Mouse (Mus musculus): Measurements from ENCODE around the gene Tbc1d2. TPM values are rescaled to one million over a fixed set of nuclear protein-coding genes. Genes with fewer than 3 reads are reported as not detected.
A peak's percentile ranks its signal among the peaks of the same experiment; 100 is the strongest.
"Not testable (repeated sequence)": the region's sequence is repeated elsewhere in the genome, so short reads cannot be mapped to it uniquely, and the experiment has no call there.

Gene Tbc1d2
- polyA plus RNA-seq, 1 experiment from 2014 or later = 1.3 TPM

DNA sequence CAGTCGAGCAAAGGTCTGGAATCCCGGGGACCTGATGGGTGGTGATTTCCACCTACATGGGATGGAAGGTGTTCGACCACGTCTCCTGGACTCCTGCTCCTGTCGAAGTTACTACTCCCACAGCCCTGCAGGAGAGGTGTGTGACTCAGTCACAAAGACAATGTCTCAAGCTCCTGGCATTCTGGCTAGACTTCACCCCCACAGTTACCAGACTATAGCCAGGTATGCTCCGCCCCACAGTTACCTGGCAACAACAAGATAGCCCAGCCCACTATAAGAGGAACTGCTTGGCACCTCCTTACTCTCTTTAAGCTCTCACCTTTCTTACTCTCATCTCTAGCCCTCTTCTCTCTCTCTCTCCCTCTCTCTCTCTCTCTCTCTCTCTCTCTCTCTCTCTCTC lies 16.4 kb downstream of the Tbc1d2 start:
- H3K9ac ChIP-seq (ENCODE audit: low read depth, low read length); ATAC-seq; H3K4me3 ChIP-seq (ENCODE audit: low read length); H3K27ac ChIP-seq (ENCODE audit: low read depth, low read length); H3K4me2 ChIP-seq (ENCODE audit: low read length); H3K36me3 ChIP-seq (ENCODE audit: control insufficient read depth, insufficient read depth, low read length); H3K9me3 ChIP-seq (ENCODE audit: control insufficient read depth, low read length); H3K4me1 ChIP-seq (ENCODE audit: control insufficient read depth, insufficient read depth, low read depth, low read length); H3K27me3 ChIP-seq (replicated peaks; ENCODE audit: control insufficient read depth, insufficient read depth, low read length): not testable (repeated sequence)
- WGBS = 68% methylated on average over 6 of the region's 6 CpGs

DNA sequence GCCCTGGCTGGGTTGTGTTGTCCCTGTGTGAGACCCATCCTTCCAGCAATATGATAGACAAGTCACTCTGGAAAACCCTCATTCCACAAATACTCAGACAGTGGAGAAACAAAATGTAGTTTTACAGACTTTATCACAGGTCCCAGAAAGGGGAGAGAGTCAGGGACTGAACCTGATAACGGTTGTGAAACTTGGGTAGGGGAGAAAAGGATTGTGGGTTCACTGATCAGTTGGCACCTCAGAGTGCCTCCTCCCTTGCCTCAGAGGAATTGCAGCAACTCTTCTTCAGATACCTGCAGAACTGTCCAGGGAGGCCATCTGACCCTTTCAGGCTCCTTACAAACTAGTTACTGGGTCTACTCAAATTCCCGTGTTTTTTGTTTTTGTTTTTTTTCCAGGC lies 17.5 kb downstream of the Tbc1d2 start:
- Histone ChIP-seq H3K9ac (ENCODE audit: low read depth, low read length) (no peak overlapping the region), H3K27me3 (replicated peaks; ENCODE audit: control insufficient read depth, insufficient read depth, low read length) (no peaks in the 10 kb centered on the region), H3K9me3 (ENCODE audit: control insufficient read depth, low read length) (no peaks in the 10 kb centered on the region), H3K27ac (ENCODE audit: low read depth, low read length) (no peak overlapping the region), H3K4me1 (ENCODE audit: control insufficient read depth, insufficient read depth, low read depth, low read length) (no peaks in the 10 kb centered on the region), H3K4me2 (ENCODE audit: low read length) (no peak overlapping the region), H3K36me3 (ENCODE audit: control insufficient read depth, insufficient read depth, low read length) (no peaks in the 10 kb centered on the region), H3K4me3 (ENCODE audit: low read length) (no peak overlapping the region)
- no peak for ATAC-seq
- 84% methylated on average over 2 of the region's 2 CpGs for WGBS

DNA sequence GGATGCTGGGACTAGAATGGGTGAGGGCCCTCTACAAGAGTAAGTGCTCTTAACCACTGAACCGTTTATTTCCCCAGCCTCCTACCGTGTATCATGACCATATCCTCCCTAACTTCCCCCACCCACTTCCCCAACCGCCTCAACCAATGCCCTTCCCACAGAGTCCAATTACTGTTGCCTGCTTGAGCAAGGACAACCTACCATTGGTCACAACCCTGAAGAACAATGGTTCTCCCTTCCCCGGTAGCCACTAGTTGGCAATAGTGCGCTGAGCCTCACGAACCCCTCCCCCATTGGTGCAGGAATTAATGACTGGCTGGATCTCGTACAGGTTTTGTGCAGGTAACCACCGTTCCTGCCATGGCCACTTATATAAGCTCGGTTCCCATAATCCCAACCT lies 19.6 kb downstream of the Tbc1d2 start:
- WGBS = 63% methylated on average over 9 of the region's 9 CpGs
- Histone ChIP-seq H3K36me3 (ENCODE audit: control insufficient read depth, insufficient read depth, low read length) (no peaks in the 10 kb centered on the region), H3K9me3 (ENCODE audit: control insufficient read depth, low read length) (no peaks in the 10 kb centered on the region), H3K27me3 (replicated peaks; ENCODE audit: control insufficient read depth, insufficient read depth, low read length) (no peaks in the 10 kb centered on the region), H3K4me3 (ENCODE audit: low read length) (no peak overlapping the region), H3K4me1 (ENCODE audit: control insufficient read depth, insufficient read depth, low read depth, low read length) (no peaks in the 10 kb centered on the region), H3K9ac (ENCODE audit: low read depth, low read length) (no peak overlapping the region), H3K27ac (ENCODE audit: low read depth, low read length) (no peak overlapping the region), H3K4me2 (ENCODE audit: low read length) (no peak overlapping the region)
- ATAC-seq = no peak

DNA sequence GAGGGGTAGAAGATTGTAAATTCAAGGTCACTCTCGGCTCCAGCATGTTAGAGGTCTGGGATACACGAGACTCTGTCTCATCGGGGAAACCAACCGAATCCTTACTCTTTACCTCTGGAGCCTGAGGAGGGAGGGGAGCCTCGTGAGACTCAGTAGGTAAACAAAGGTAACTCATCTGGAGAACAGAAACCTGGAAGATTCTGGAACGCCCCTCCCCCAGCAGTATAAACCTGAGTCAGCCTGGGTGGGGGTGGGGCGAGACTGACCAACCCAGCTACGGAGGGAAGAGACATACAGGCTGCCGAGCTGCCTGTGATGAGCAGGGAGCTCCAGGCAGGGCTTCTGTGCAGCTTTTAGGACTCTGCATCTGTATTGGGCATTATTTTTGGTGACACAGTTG lies 21.1 kb downstream of the Tbc1d2 start:
- no peak overlapping the region for H3K4me2 ChIP-seq (ENCODE audit: low read length)
- no peaks in the 10 kb centered on the region for H3K4me1 ChIP-seq (ENCODE audit: control insufficient read depth, insufficient read depth, low read depth, low read length)
- H3K27ac ChIP-seq (ENCODE audit: low read depth, low read length) = no peak overlapping the region
- H3K36me3 ChIP-seq (ENCODE audit: control insufficient read depth, insufficient read depth, low read length) = no peaks in the 10 kb centered on the region
- H3K9ac ChIP-seq (ENCODE audit: low read depth, low read length) = no peak overlapping the region
- H3K9me3 ChIP-seq (ENCODE audit: control insufficient read depth, low read length) = no peaks in the 10 kb centered on the region
- H3K27me3 ChIP-seq (replicated peaks; ENCODE audit: control insufficient read depth, insufficient read depth, low read length) = no peaks in the 10 kb centered on the region
- WGBS = 54% methylated on average over 9 of the region's 9 CpGs
- ATAC-seq = no peak
- H3K4me3 ChIP-seq (ENCODE audit: low read length) = no peak overlapping the region

DNA sequence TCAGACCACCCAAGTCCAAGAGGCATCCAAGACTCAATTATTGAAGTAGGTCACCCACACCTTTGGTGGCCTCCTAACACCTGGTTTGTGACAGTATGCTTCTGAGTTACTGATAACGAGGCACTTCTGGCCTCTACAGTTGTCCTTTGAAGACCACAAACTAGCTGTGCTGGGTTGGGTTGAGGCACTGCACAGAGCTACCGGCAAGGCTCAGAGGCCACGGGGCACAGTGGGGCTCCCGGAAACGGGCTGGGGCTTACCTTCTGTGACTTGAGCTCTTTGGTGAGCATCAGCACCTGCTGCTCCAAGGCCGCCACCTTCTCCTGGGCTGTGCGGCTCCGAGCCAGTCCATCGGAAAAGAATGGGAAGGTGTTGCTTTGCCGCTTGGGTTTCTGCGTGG lies 21.9 kb downstream of the Tbc1d2 start:
- no peaks in the 10 kb centered on the region for H3K36me3 ChIP-seq (ENCODE audit: control insufficient read depth, insufficient read depth, low read length)
- 86% methylated on average over 11 of the region's 11 CpGs for WGBS
- no peaks in the 10 kb centered on the region for H3K27me3 ChIP-seq (replicated peaks; ENCODE audit: control insufficient read depth, insufficient read depth, low read length)
- no peak for ATAC-seq
- H3K27ac ChIP-seq (ENCODE audit: low read depth, low read length) = no peak overlapping the region
- no peak overlapping the region for H3K4me3 ChIP-seq (ENCODE audit: low read length)
- H3K4me2 ChIP-seq (ENCODE audit: low read length) = no peak overlapping the region
- H3K4me1 ChIP-seq (ENCODE audit: control insufficient read depth, insufficient read depth, low read depth, low read length) = no peaks in the 10 kb centered on the region
- no peak overlapping the region for H3K9ac ChIP-seq (ENCODE audit: low read depth, low read length)
- H3K9me3 ChIP-seq (ENCODE audit: control insufficient read depth, low read length) = no peaks in the 10 kb centered on the region

DNA sequence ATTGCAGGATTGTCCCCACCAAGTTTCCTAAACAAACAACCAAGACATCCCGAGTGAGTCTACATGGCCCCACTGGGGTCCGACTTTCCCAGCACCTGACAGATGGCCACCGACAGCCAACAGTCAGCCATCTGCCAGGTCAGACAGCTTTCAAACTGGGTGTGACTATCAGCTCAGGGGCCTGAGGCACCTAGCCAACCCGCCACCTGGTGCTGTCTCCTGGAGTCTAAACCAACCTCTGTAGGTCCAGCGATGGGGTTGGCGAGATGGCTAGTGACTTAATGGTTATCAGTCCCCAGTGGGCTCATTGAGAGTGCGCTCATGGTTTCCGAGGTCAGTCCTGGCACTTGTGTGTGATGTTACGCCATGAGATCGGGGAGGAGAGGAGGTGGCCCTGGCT lies 24.9 kb downstream of the Tbc1d2 start:
- H3K9me3 ChIP-seq (ENCODE audit: control insufficient read depth, low read length) = no peaks in the 10 kb centered on the region
- ATAC-seq = peak; percentile 40; the same call in 1 of the 2 replicates

DNA sequence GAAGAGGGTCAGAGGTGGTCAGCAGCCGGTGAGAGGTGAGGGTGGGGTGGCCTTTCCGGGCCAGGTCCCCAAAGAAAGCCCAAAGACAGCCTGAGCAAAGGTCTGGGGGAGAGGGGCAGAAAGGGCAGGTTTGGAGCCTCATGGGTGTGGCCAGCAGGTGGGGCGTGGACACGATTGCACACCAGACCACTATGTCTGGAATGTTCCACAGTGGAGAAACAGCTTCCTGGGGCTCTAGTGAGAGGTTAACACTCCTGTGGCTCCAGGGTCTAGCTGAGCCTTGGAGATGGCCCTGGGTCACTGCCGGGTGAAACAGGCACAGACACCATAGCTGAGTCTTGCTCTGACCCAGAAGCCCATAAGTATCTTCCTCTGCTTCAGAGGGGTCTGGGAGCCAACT lies 27.0 kb downstream of the Tbc1d2 start:
- no peak overlapping the region for H3K9ac ChIP-seq (ENCODE audit: low read depth, low read length)
- no peak overlapping the region for H3K4me3 ChIP-seq (ENCODE audit: low read length)
- 88% methylated on average over 5 of the region's 5 CpGs for WGBS
- H3K4me2 ChIP-seq (ENCODE audit: low read length) = no peak overlapping the region
- no peak overlapping the region for H3K27ac ChIP-seq (ENCODE audit: low read depth, low read length)
- no peaks in the 10 kb centered on the region for H3K9me3 ChIP-seq (ENCODE audit: control insufficient read depth, low read length)
- no peak for ATAC-seq
- no peaks in the 10 kb centered on the region for H3K36me3 ChIP-seq (ENCODE audit: control insufficient read depth, insufficient read depth, low read length)
- no peaks in the 10 kb centered on the region for H3K27me3 ChIP-seq (replicated peaks; ENCODE audit: control insufficient read depth, insufficient read depth, low read length)
- 0 out of 2 replicates have a peak, but pooled peaks cover 3% of the 10 kb centered on the region for H3K4me1 ChIP-seq (ENCODE audit: control insufficient read depth, insufficient read depth, low read depth, low read length)

More for the DNA sequence above, 24.9 kb downstream of the Tbc1d2 start:
- no peaks in the 10 kb centered on the region for H3K27me3 ChIP-seq (replicated peaks; ENCODE audit: control insufficient read depth, insufficient read depth, low read length)
- WGBS = 66% methylated on average over 10 of the region's 10 CpGs
- H3K4me1 ChIP-seq (ENCODE audit: control insufficient read depth, insufficient read depth, low read depth, low read length) = 0 out of 2 replicates have a peak, but pooled peaks cover 3% of the 10 kb centered on the region
- H3K36me3 ChIP-seq (ENCODE audit: control insufficient read depth, insufficient read depth, low read length) = no peaks in the 10 kb centered on the region
- H3K27ac ChIP-seq (ENCODE audit: low read depth, low read length) = no peak overlapping the region
- no peak overlapping the region for H3K4me3 ChIP-seq (ENCODE audit: low read length)
- no peak overlapping the region for H3K4me2 ChIP-seq (ENCODE audit: low read length)
- no peak overlapping the region for H3K9ac ChIP-seq (ENCODE audit: low read depth, low read length)

DNA sequence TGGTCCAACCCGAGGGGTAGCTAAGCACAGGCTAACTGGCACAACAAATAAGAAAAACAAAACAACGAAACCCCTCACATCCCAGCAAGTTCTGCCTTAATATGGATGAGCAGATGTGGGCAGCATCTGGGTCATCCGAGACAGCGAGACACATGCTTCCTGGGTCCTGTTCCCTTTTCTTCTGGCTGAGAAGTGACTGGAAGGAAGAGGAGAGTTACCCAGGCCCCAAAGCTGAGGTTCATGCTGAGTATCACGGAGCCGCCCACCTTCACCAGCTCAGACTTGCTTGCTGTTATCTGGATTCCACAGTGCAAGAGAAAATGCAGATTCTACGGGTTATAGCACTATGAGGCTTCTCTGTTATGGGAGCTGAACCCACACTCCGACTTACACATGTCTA lies 29.1 kb downstream of the Tbc1d2 start:
- H3K9me3 ChIP-seq (ENCODE audit: control insufficient read depth, low read length) = no peaks in the 10 kb centered on the region
- 0 out of 2 replicates have a peak, but pooled peaks cover 3% of the 10 kb centered on the region for H3K4me1 ChIP-seq (ENCODE audit: control insufficient read depth, insufficient read depth, low read depth, low read length)
- no peak overlapping the region for H3K4me2 ChIP-seq (ENCODE audit: low read length)
- no peak overlapping the region for H3K27ac ChIP-seq (ENCODE audit: low read depth, low read length)
- no peak for ATAC-seq
- H3K27me3 ChIP-seq (replicated peaks; ENCODE audit: control insufficient read depth, insufficient read depth, low read length) = no peaks in the 10 kb centered on the region
- H3K9ac ChIP-seq (ENCODE audit: low read depth, low read length) = no peak overlapping the region
- no peak overlapping the region for H3K4me3 ChIP-seq (ENCODE audit: low read length)
- no peaks in the 10 kb centered on the region for H3K36me3 ChIP-seq (ENCODE audit: control insufficient read depth, insufficient read depth, low read length)
- 82% methylated on average over 8 of the region's 8 CpGs for WGBS

DNA sequence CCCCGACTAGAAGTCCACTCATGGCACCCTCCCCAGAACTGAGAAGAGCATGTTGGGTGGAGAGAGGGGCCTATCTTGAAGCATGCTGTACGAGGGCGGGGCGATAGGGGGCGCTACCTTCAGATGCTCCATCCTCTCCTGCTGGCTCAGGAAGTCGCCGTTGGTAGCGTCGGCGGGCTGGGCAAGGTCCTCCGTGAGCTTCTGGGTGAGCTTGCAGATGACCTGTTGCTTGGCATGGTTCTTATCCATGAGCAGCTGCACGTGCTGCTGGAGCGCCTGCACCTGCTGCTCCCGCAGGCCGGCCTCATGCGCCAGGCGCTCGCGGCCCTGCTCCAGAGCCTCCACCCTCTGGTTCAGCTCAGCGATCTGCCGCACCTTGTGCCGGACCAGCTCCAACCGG lies 29.7 kb downstream of the Tbc1d2 start:
- Histone ChIP-seq H3K4me2 (ENCODE audit: low read length) (no peak overlapping the region), H3K36me3 (ENCODE audit: control insufficient read depth, insufficient read depth, low read length) (no peaks in the 10 kb centered on the region), H3K27ac (ENCODE audit: low read depth, low read length) (no peak overlapping the region), H3K27me3 (replicated peaks; ENCODE audit: control insufficient read depth, insufficient read depth, low read length) (no peaks in the 10 kb centered on the region), H3K4me3 (ENCODE audit: low read length) (no peak overlapping the region), H3K4me1 (ENCODE audit: control insufficient read depth, insufficient read depth, low read depth, low read length) (0 out of 2 replicates have a peak, but pooled peaks cover 3% of the 10 kb centered on the region), H3K9me3 (ENCODE audit: control insufficient read depth, low read length) (no peaks in the 10 kb centered on the region), H3K9ac (ENCODE audit: low read depth, low read length) (no peak overlapping the region)
- 0 out of 2 replicates have a peak, but pooled peaks have one; percentile 21 for ATAC-seq
- 7% methylated on average over 23 of the region's 23 CpGs for WGBS
